Mouse (Mus musculus): ENCODE results near the gene Arhgef12. TPM values are rescaled to one million over a fixed set of nuclear protein-coding genes. Genes with fewer than 3 reads are reported as not detected.
A peak's percentile ranks its signal among the peaks of the same experiment; 100 is the strongest.

The Arhgef12 gene
- total RNA-seq, 1 experiment from 2014 or later = 123 TPM

- no peak for DNase-seq
Measured at GRCm38 (mm10) chr9:43074611-43075010, 32.4 kb downstream of the Arhgef12 start.

- DNase-seq = no peak
Measured at GRCm38 (mm10) chr9:43071741-43072140, 35.3 kb downstream of the Arhgef12 start.

GRCm38 (mm10) chr9:43071176-43071575, 35.9 kb downstream of the Arhgef12 start:
- DNase-seq = no peak

GRCm38 (mm10) chr9:43070566-43070965, 36.5 kb downstream of the Arhgef12 start:
- no peak for DNase-seq

GRCm38 (mm10) chr9:43070153-43070552, 36.9 kb downstream of the Arhgef12 start:
- no peak for DNase-seq

GRCm38 (mm10) chr9:43067896-43068295, 39.1 kb downstream of the Arhgef12 start:
- no peak for DNase-seq

GRCm38 (mm10) chr9:43065231-43065630, 41.8 kb downstream of the Arhgef12 start:
- DNase-seq = no peak

GRCm38 (mm10) chr9:43061545-43061944, 45.5 kb downstream of the Arhgef12 start:
- DNase-seq = no peak

- DNase-seq = no peak
Measured at GRCm38 (mm10) chr9:43050391-43050790, 56.6 kb downstream of the Arhgef12 start.

GRCm38 (mm10) chr9:43044481-43044880, 62.6 kb downstream of the Arhgef12 start:
- no peak for DNase-seq

- no peak for DNase-seq
Measured at GRCm38 (mm10) chr9:43038466-43038865, 68.6 kb downstream of the Arhgef12 start.

- no peak for DNase-seq
Measured at GRCm38 (mm10) chr9:43035208-43035607, 71.8 kb downstream of the Arhgef12 start.

- no peak for DNase-seq
Measured at GRCm38 (mm10) chr9:43034273-43034672, 72.8 kb downstream of the Arhgef12 start.

- DNase-seq = no peak
Measured at GRCm38 (mm10) chr9:43027757-43028156, 79.3 kb downstream of the Arhgef12 start.

GRCm38 (mm10) chr9:43021515-43022251, 85.4 kb downstream of the Arhgef12 start:
- no peak for DNase-seq

GRCm38 (mm10) chr9:43019656-43020055, 87.4 kb downstream of the Arhgef12 start:
- DNase-seq = no peak

GRCm38 (mm10) chr9:43015786-43016185, 91.3 kb downstream of the Arhgef12 start:
- DNase-seq = peak; percentile 25

- no peak for DNase-seq
Measured at GRCm38 (mm10) chr9:43015366-43015765, 91.7 kb downstream of the Arhgef12 start.

GRCm38 (mm10) chr9:43014886-43015285, 92.2 kb downstream of the Arhgef12 start:
- no peak for DNase-seq

- DNase-seq = no peak
Measured at GRCm38 (mm10) chr9:43012541-43012940, 94.5 kb downstream of the Arhgef12 start.

- peak; percentile 73 for DNase-seq
Measured at GRCm38 (mm10) chr9:43011061-43011460, 96.0 kb downstream of the Arhgef12 start.

- no peak for DNase-seq
Measured at GRCm38 (mm10) chr9:43003881-43004280, 103.2 kb downstream of the Arhgef12 start.

GRCm38 (mm10) chr9:43003017-43003416, 104.0 kb downstream of the Arhgef12 start:
- no peak for DNase-seq

- DNase-seq = peak; percentile 51
Measured at GRCm38 (mm10) chr9:43000595-43001250, 106.3 kb downstream of the Arhgef12 start.

Data from adrenal gland, postnatal 14 days (tissue).